Mouse (Mus musculus): Measurements from ENCODE around the gene Reep6. TPM values are rescaled to one million over a fixed set of nuclear protein-coding genes. Genes with fewer than 3 reads are reported as not detected.

Reep6 gene
- polyA plus RNA-seq, 1 experiment from 2014 or later, result 13.5 TPM

GRCm38 (mm10) chr10:80315315-80315714, 14.4 kb upstream of the Reep6 start:
- Histone ChIP-seq H3K9me3 (ENCODE audit: control insufficient read depth, low read length) (no peaks in the 10 kb centered on the region), H3K36me3 (ENCODE audit: control insufficient read depth, insufficient read depth, low read length) (peaks cover 8% of the 10 kb centered on the region; the same call in 1 of the 2 replicates), H3K9ac (ENCODE audit: low read length) (no peak overlapping the region), H3K27ac (replicated peaks) (no peak overlapping the region), H3K4me3 (ENCODE audit: low read depth, low read length) (no peak overlapping the region), H3K27me3 (ENCODE audit: control insufficient read depth, insufficient read depth, low read length) (0 out of 2 replicates have a peak, but pooled peaks cover 9% of the 10 kb centered on the region), H3K4me2 (replicated peaks; ENCODE audit: low read depth) (no peak overlapping the region), H3K4me1 (replicated peaks; ENCODE audit: control insufficient read depth, insufficient read depth) (peaks cover 3% of the 10 kb centered on the region; the same call in 1 of the 2 replicates)
- TF ChIP-seq EP300 (optimal IDR thresholded peaks at IDR 0.05) (no peak), CTCF (IDR thresholded peaks at IDR 0.05; ENCODE audit: low read depth) (no peak)
- DNase-seq (ENCODE audit: low spot score) (no peak), ATAC-seq (ENCODE audit: low FRiP score, low TSS enrichment) (no peak)
- WGBS, result 50% methylated on average over 27 of the region's 27 CpGs

GRCm38 (mm10) chr10:80316359-80316781, 13.4 kb upstream of the Reep6 start:
- ATAC-seq (ENCODE audit: low FRiP score, low TSS enrichment) (peak; percentile 21; the same call in 1 of the 2 replicates), DNase-seq (ENCODE audit: low spot score) (peak; percentile 67)
- peaks cover 8% of the 10 kb centered on the region; the same call in 1 of the 2 replicates for H3K36me3 ChIP-seq (ENCODE audit: control insufficient read depth, insufficient read depth, low read length)
- H3K27ac ChIP-seq (replicated peaks), result no peak overlapping the region
- WGBS, result 27% methylated on average over 11 of the region's 11 CpGs
- no peaks in the 10 kb centered on the region for H3K9me3 ChIP-seq (ENCODE audit: control insufficient read depth, low read length)
- TF ChIP-seq EP300 (optimal IDR thresholded peaks at IDR 0.05), result no peak
- no peak for TF ChIP-seq CTCF (IDR thresholded peaks at IDR 0.05; ENCODE audit: low read depth)
- peaks cover 3% of the 10 kb centered on the region; the same call in 1 of the 2 replicates for H3K4me1 ChIP-seq (replicated peaks; ENCODE audit: control insufficient read depth, insufficient read depth)
- H3K27me3 ChIP-seq (ENCODE audit: control insufficient read depth, insufficient read depth, low read length), result 0 out of 2 replicates have a peak, but pooled peaks cover 9% of the 10 kb centered on the region
- H3K4me3 ChIP-seq (ENCODE audit: low read depth, low read length), result no peak overlapping the region
- H3K4me2 ChIP-seq (replicated peaks; ENCODE audit: low read depth), result no peak overlapping the region
- no peak overlapping the region for H3K9ac ChIP-seq (ENCODE audit: low read length)

- 55% methylated on average over 10 of the region's 10 CpGs for whole genome bisulfite sequencing
- Histone ChIP-seq H3K4me3 (ENCODE audit: low read depth, low read length) (no peak overlapping the region), H3K4me1 (replicated peaks; ENCODE audit: control insufficient read depth, insufficient read depth) (peaks cover 3% of the 10 kb centered on the region; the same call in 1 of the 2 replicates), H3K4me2 (replicated peaks; ENCODE audit: low read depth) (no peak overlapping the region), H3K9me3 (ENCODE audit: control insufficient read depth, low read length) (no peaks in the 10 kb centered on the region), H3K27me3 (ENCODE audit: control insufficient read depth, insufficient read depth, low read length) (0 out of 2 replicates have a peak, but pooled peaks cover 9% of the 10 kb centered on the region), H3K9ac (ENCODE audit: low read length) (no peak overlapping the region), H3K36me3 (ENCODE audit: control insufficient read depth, insufficient read depth, low read length) (peaks cover 8% of the 10 kb centered on the region; the same call in 1 of the 2 replicates), H3K27ac (replicated peaks) (no peak overlapping the region)
- DNase-seq (ENCODE audit: low spot score) (no peak), ATAC-seq (ENCODE audit: low FRiP score, low TSS enrichment) (no peak)
- no peak for TF ChIP-seq CTCF (IDR thresholded peaks at IDR 0.05; ENCODE audit: low read depth)
- TF ChIP-seq EP300 (optimal IDR thresholded peaks at IDR 0.05), result no peak
Measured at GRCm38 (mm10) chr10:80317011-80317410, 12.7 kb upstream of the Reep6 start.

- H3K36me3 ChIP-seq (ENCODE audit: control insufficient read depth, insufficient read depth, low read length), result peaks cover 8% of the 10 kb centered on the region; the same call in 1 of the 2 replicates
- peak within 1 kb of the TSS; percentile 86 for H3K9ac ChIP-seq (ENCODE audit: low read length)
- no peaks in the 10 kb centered on the region for H3K9me3 ChIP-seq (ENCODE audit: control insufficient read depth, low read length)
- ATAC-seq (ENCODE audit: low FRiP score, low TSS enrichment) (peak; percentile 57), DNase-seq (ENCODE audit: low spot score) (peak; percentile 94)
- peak within 1 kb of the TSS; percentile 86 for H3K27ac ChIP-seq (replicated peaks)
- under 1% methylated on average over 32 of the region's 34 CpGs for WGBS
- H3K4me3 ChIP-seq (ENCODE audit: low read depth, low read length), result peak within 1 kb of the TSS; percentile 76
- peak within 1 kb of the TSS; percentile 85 for H3K4me2 ChIP-seq (replicated peaks; ENCODE audit: low read depth)
- H3K27me3 ChIP-seq (ENCODE audit: control insufficient read depth, insufficient read depth, low read length), result no peaks in the 10 kb centered on the region
- peaks cover 8% of the 10 kb centered on the region; the same call in 1 of the 2 replicates for H3K4me1 ChIP-seq (replicated peaks; ENCODE audit: control insufficient read depth, insufficient read depth)
- TF ChIP-seq CTCF (IDR thresholded peaks at IDR 0.05; ENCODE audit: low read depth) (no peak), EP300 (optimal IDR thresholded peaks at IDR 0.05) (no peak)
Measured at GRCm38 (mm10) chr10:80320340-80320760, 9.4 kb upstream of the Reep6 start, which contains the start of gene 2310011J03Rik. Gene 2310011J03Rik (minus strand): TSS chr10:80320537.

GRCm38 (mm10) chr10:80321014-80321669, 8.6 kb upstream of the Reep6 start:
- Histone ChIP-seq H3K27me3 (ENCODE audit: control insufficient read depth, insufficient read depth, low read length) (no peaks in the 10 kb centered on the region), H3K4me3 (ENCODE audit: low read depth, low read length) (no peak overlapping the region), H3K4me2 (replicated peaks; ENCODE audit: low read depth) (no peak overlapping the region), H3K36me3 (ENCODE audit: control insufficient read depth, insufficient read depth, low read length) (peaks cover 8% of the 10 kb centered on the region; the same call in 1 of the 2 replicates), H3K9me3 (ENCODE audit: control insufficient read depth, low read length) (no peaks in the 10 kb centered on the region), H3K4me1 (replicated peaks; ENCODE audit: control insufficient read depth, insufficient read depth) (peaks cover 8% of the 10 kb centered on the region; the same call in 1 of the 2 replicates), H3K27ac (replicated peaks) (no peak overlapping the region), H3K9ac (ENCODE audit: low read length) (no peak overlapping the region)
- ATAC-seq (ENCODE audit: low FRiP score, low TSS enrichment) (no peak), DNase-seq (ENCODE audit: low spot score) (no peak)
- no peak for TF ChIP-seq CTCF (IDR thresholded peaks at IDR 0.05; ENCODE audit: low read depth)
- no peak for TF ChIP-seq EP300 (optimal IDR thresholded peaks at IDR 0.05)
- WGBS, result 67% methylated on average over 6 of the region's 6 CpGs

Data from stomach, postnatal 0 days (tissue).